Mouse (Mus musculus) central nervous system, embryonic 14 days (tissue): ENCODE data around the gene H2-M2. TPM values are rescaled to one million over a fixed set of nuclear protein-coding genes. Genes with fewer than 3 reads are reported as not detected.

Experiments used
- polyA plus RNA-seq: library from polyadenylated mRNA; depleted of rRNA; stranded (reverse); fragments of >200 nt; gene quantifications from 2 replicates; pipeline ENCODE4 v1.2.3, GENCODE M21; 2012; rRNA removed

Gene H2-M2
- polyA plus RNA-seq = not detected in 2 replicates

DNA sequence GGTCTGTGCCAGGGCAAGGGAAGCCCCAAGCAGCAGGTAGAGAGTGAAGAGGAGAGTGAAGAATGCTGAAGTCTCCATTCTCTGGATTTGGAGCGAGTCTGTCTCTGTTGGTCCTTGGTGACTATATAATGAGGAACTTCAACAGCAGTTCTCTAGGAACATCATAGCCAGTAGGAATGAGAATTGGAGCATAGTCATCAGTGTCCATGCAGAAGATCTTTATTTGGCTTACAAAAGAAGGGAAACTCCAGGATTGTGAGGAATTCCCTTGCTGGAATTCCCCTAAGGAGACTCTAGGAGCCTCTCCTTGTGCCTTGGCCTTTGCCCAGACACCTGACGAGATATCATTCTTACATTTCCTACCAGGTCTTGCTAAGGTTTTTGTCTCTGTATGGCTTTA is at the start of gene H2-M2:
Gene H2-M2 (minus strand): TSS at position 101 of the 400 bp plus-strand sequence.

DNA sequence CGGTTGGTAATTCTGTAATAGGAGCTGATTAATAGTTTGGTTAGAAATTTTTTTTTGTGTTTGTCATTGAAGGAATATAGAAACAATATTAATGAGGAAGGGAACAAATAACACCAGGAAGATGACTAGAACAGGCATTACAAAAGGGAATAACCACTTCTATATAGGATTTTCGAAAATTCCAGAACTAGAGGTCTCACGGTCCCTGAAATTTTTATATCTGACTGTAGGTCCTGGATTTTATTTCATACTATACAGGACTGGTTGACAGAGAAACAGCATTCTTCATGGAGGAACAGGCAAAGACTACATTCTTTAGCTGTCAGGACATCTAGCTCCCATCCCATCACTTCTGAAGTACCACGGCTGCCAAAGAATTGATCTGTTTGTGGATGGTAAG is 24.4 kb upstream of the H2-M2 start, which contains the start of gene Olfr111:
Gene Olfr111 (plus strand): TSS at position 301 of the 400 bp plus-strand sequence.

DNA sequence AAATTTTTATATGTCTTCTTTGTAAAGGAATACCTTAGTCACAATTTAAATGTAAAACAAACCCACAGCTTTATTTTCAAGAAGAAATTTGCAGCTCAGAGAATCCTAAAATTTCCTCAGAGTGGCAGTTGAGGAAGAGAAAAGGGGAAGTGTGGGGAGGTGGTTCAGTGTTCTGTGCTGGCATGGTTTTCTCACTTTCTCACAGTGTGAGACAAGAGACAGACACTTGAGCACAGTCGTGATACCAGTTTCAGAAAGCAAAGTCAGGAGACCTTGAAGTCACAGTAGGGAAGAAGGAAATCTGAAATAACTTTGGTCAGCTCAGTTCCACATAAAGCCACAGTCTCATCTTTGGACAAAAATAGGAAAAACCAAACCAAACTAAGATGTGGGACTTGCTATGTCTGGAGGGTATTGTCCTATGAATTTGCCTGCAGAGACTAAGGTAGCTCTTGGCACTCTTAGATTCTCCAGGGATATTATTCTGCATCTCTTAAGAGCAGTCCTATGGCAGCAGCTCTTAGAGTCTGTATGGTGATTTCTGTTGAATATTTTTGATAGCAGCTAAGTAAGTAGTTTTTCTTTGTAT is 8.7 kb upstream of the H2-M2 start, which contains the start of gene Olfr110:
Gene Olfr110 (plus strand): TSS at position 539 of the 589 bp plus-strand sequence.

DNA sequence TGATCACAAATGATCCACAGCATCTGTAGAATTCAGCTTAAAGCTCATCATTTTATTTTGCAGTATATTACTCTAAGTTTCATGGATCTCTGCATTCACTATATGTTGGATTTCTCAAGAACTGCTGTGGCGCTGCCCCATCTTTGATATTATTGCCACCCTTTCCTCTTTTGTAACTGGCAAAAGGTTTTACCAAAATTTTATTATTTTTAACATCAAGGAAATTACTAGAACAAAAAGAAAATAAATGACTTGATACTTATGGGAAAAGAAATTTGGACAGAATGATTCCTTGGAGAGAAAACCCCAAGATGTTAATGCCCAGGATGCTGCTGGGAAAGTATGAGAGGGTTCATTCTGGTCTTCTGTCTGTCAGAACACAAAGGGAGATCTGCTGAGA is 24.7 kb downstream of the H2-M2 start, which contains the start of gene Olfr109:
Gene Olfr109 (plus strand): TSS at position 301 of the 400 bp plus-strand sequence.

DNA sequence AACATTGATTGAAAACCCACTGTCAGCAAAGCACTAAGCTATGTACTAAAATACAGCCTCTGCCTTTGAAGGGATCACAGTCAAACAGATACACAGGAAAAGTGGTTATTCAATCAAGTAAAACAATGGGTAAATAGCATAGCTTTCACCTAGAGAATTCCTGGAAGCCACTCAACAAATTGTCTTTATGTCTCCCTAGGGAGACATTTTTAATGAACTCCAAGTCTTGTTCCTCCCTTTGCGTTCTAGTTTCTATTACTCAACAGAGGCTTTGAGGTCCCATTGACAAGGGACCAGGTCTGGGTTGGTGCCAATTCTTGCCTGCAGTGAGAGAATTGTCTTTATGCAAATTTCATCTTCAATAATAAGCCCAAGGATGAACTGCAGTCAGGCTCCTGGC is 38.2 kb downstream of the H2-M2 start, which contains the start of gene Olfr108:
Gene Olfr108 (plus strand): TSS at position 301 of the 400 bp plus-strand sequence.

Other genes starting within 250 kb of the H2-M2 start
- not detected in 2 replicates for gene Olfr97, start 246.2 kb downstream of the H2-M2 start, polyA plus RNA-seq
- not detected in 2 replicates for gene Olfr98, start 219.8 kb downstream of the H2-M2 start, polyA plus RNA-seq
- gene H2-M3, start 213.3 kb downstream of the H2-M2 start, polyA plus RNA-seq = 0.74 and 0.78 TPM in 2 replicates
- gene Olfr99, start 200.1 kb downstream of the H2-M2 start, polyA plus RNA-seq = not detected in 2 replicates
- not detected in 2 replicates for gene Olfr101, start 179.2 kb downstream of the H2-M2 start, polyA plus RNA-seq
- not detected in 2 replicates for gene Olfr102, start 166.5 kb downstream of the H2-M2 start, polyA plus RNA-seq
- gene Olfr103, start 143.9 kb downstream of the H2-M2 start, polyA plus RNA-seq = not detected in 2 replicates
- not detected in 2 replicates for gene Olfr104-ps, start 124.0 kb downstream of the H2-M2 start, polyA plus RNA-seq
- gene Olfr105-ps, start 104.5 kb downstream of the H2-M2 start, polyA plus RNA-seq = not detected in 2 replicates
- gene Olfr106-ps, start 93.2 kb downstream of the H2-M2 start, polyA plus RNA-seq = not detected in 2 replicates
- gene Olfr107, start 84.3 kb downstream of the H2-M2 start, polyA plus RNA-seq = not detected in 2 replicates
- gene Olfr108, start 38.1 kb downstream of the H2-M2 start, polyA plus RNA-seq = not detected in 2 replicates
- not detected in 2 replicates for gene Olfr109, start 24.6 kb downstream of the H2-M2 start, polyA plus RNA-seq
- 0.02 TPM in 1 of 2 replicates, not detected in the other for gene Olfr110, start 8.9 kb upstream of the H2-M2 start, polyA plus RNA-seq
- 0.05 and 0.14 TPM in 2 replicates for gene Olfr111, start 24.5 kb upstream of the H2-M2 start, polyA plus RNA-seq
- not detected in 2 replicates for gene Olfr112, start 85.9 kb upstream of the H2-M2 start, polyA plus RNA-seq
- gene Olfr113, start 94.1 kb upstream of the H2-M2 start, polyA plus RNA-seq = not detected in 2 replicates
- gene Olfr114, start 109.2 kb upstream of the H2-M2 start, polyA plus RNA-seq = not detected in 2 replicates
- not detected in 2 replicates for gene Olfr115, start 143.6 kb upstream of the H2-M2 start, polyA plus RNA-seq
- not detected in 2 replicates for gene Olfr116, start 143.6 kb upstream of the H2-M2 start, polyA plus RNA-seq
- gene Olfr117, start 180.2 kb upstream of the H2-M2 start, polyA plus RNA-seq = not detected in 2 replicates
- gene Olfr118, start 183.4 kb upstream of the H2-M2 start, polyA plus RNA-seq = not detected in 2 replicates
- gene Olfr119, start 213.0 kb upstream of the H2-M2 start, polyA plus RNA-seq = not detected in 2 replicates
- not detected in 2 replicates for gene Olfr120, start 238.3 kb upstream of the H2-M2 start, polyA plus RNA-seq